Mouse (Mus musculus) right cerebral cortex, adult 18-20 months (tissue): ENCODE measurements around the gene Gm11011.

Experiments used
- DNase-seq: peaks from one replicate; pipeline ENCODE4 v3.0.0; 2022; ENCODE audit warnings: mixed read lengths

Gene Gm11011

DNA sequence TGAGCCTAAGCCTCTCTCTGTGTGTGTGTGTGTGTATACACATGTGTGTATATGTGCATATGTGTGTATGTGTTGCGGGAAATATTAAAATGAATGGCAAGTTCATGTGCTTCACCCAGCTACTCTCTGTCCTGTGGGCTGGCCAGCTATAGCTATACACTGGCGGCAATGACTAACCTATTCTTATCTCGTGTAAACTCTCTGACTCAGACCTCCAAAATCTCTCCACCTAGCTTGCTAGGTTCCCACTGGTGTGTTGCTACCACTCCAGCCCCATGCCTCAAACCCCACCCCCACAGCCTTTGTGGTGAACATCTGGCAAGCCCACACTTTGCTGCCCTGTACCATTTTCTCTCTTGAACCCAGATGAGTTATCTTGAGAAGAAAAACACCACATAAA lies 857 bp downstream of the Gm11011 start:
- DNase-seq, result no peak

GRCm38 (mm10) chr2:169585631-169586285 lies 1.8 kb downstream of the Gm11011 start:
- no peak for DNase-seq

DNA sequence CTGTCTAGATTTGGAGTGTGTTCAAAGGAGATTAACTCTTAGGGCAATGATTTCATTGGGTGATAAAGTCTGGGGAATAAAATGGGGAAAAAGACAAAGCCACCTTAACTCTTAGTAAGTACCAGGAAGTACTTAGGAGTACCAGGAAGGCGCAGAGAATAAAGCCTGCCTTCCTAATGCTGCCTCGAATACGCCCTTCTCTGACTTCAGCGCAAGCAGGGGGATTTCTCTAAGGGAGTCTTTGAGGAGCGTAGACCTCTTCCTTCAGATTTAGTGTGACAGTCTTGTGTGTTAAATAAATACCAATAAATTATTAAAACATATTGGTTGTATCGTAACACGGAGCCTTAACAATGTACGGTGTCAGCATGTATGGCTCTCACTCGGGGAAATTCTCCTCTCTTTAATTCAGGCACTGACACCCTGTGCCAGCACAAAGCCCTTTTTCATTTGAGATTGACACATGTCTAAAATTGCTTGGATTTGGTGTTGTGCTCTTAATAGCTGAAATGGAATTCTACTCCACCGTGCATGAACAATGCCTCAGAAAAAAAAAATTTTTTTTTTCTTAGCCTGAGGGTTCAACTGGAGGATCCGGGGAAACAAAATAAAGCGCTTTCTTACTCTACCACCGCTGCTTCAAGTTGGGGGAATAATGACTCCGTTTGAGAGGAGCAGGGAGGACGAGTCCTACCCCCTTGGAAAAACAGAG lies 2.6 kb downstream of the Gm11011 start:
- no peak for DNase-seq

DNA sequence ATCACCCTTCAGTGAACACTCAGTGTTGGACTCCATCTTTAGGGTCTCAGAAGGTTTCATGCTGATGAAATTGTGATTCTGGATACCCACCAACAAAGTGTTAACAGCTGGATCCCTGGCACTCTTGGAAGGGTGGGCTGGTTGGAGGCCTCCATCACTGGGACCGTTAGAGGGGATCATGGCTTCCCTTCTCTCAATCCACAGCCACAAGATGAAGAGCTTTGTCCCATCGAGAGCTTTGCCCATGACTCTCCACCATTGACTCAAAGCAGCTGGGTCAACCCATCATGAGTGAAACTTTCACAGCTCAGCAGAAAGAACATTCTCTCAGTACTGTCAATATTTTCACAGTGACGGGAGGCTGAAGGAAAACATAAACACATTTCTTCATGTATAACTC lies 4.1 kb downstream of the Gm11011 start:
- no peak for DNase-seq

DNA sequence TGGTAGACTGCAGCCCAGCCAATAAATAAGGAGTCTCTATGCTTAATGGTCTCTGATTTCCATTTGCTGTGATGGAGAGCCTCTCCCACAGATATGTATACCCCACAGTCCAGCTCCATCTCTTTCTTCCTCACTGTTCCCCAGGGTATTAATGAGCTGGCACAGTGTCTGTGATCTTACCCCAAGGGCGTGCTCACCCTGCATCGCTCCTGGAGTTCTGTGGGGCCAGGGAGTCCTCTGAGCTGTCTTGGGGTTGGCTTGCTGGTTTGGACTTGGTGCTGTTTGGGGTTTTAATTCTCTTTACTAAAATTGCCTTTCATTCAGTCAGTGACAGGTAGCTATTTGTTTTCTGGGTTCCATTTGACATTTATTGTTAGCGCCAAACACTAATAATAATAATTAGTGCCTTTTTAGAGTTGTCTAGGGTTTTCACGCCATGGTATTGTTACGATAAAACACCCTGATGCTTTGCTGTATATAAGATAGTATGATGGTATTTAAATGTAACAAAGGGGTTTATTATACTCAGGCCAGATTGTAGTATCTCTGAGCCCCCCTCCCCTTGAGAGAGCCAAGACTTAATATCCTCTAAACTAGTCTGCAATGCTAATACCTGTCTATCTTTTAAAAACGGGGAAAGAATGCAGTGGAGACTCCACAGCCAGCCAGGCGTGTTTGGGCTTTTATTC lies 9.9 kb downstream of the Gm11011 start:
- no peak for DNase-seq

- DNase-seq, result no peak
Observed at GRCm38 (mm10) chr2:169570063-169570462, 17.5 kb downstream of the Gm11011 start.

GRCm38 (mm10) chr2:169566159-169566558 lies 21.4 kb downstream of the Gm11011 start:
- no peak for DNase-seq

GRCm38 (mm10) chr2:169565751-169566150 lies 21.8 kb downstream of the Gm11011 start:
- DNase-seq, result no peak

DNA sequence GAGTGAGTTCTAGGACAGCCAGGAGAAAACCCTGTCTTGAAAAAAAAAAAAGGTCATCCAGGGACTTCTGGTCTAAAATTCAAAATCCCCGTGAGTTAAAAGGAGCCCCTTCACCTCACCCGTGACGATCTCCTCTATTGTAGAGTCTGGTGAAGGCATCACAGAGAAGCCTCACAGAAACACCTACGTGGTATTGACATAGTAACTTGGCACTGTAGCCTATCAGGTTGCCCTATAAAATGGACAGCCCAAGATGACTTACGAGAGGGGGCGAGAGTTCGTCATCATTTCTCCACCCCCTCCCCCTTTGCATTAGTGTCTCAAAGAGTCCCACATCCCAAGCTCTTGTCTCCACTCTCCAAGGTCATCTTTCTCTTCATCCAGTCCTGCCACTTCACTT lies 41.9 kb downstream of the Gm11011 start:
- DNase-seq, result no peak

- no peak for DNase-seq
Observed at GRCm38 (mm10) chr2:169538906-169539305, 48.6 kb downstream of the Gm11011 start.
